Mouse (Mus musculus): ENCODE data around the gene Meis1. TPM values are rescaled to one million over a fixed set of nuclear protein-coding genes. Genes with fewer than 3 reads are reported as not detected.

Gene Meis1
- total RNA-seq, 1 experiment, result 6.2 TPM

DNA sequence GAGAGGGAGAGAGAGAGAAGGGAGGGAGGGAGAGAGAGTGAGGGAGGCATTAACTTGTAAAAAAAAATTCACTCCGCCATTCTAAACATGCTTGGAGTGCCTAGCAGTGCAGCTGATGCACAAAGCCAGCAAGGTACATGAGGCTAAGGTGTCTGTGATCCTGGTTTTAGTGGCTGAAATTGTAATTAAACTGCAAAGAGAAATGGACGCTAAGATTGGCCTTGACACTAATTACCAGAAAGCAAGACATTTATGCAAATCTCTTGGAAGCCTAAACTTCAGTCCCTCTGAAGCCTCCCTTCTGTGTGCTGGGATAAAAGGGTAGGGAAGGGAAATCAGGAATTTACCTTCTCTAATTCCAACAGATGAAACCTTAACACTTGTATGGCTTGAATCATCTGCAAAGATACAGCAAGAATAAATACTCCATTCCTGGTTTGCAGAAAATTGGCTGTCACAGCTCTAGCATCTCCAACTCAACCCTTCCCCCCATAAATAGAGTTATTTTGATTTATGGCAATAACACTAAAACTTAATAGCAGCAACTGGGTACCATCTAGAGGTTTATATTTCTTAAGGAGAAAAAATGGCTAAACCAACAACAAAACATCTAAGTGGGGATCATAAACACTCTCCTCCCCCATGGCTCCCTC is 6.2 kb downstream of the Meis1 start:
- H3K9ac ChIP-seq (ENCODE audit: insufficient read depth, low read depth, low read length, poor library complexity, severe bottlenecking), result no peak overlapping the region
- H3K9me3 ChIP-seq (ENCODE audit: control insufficient read depth, insufficient read depth, low read depth, low read length), result no peaks in the 10 kb centered on the region
- no peak for DNase-seq (ENCODE audit: low read depth, low spot score)
- no peak overlapping the region for H3K27ac ChIP-seq (ENCODE audit: insufficient read depth, low read depth, low read length, poor library complexity, severe bottlenecking)
- peaks cover 0 to 3% of the 10 kb centered on the region in 2 experiments; a peak in 1 of 4 replicates for H3K4me1 ChIP-seq (ENCODE audit: control insufficient read depth in 2 of 2, insufficient read depth in 2 of 2, low read length in 2 of 2, poor library complexity in 1 of 2)
- no peaks in the 10 kb centered on the region for H3K36me3 ChIP-seq (ENCODE audit: control insufficient read depth, insufficient read depth, low read length, poor library complexity, severe bottlenecking)
- TF ChIP-seq ZC3H11A (IDR thresholded peaks at IDR 0.05; ENCODE audit: borderline replicate concordance, low read depth, low read length) (no peak), ZNF384 (IDR thresholded peaks at IDR 0.05; ENCODE audit: low read depth, low read length) (no peak), HCFC1 (IDR thresholded peaks at IDR 0.05; ENCODE audit: borderline replicate concordance, insufficient read depth, low read length) (no peak), CHD2 (IDR thresholded peaks at IDR 0.05; ENCODE audit: low read depth, low read length) (no peak)
- H3K4me3 ChIP-seq (ENCODE audit: insufficient read depth in 1 of 2, low read depth in 1 of 2, low read length in 2 of 2, poor library complexity in 1 of 2, severe bottlenecking in 1 of 2), result no peak overlapping the region
- in situ Hi-C loops (cut with MboI; ENCODE audit: low sequenced_read_pairs in 2 of 2, unreplicated experiment in 2 of 2), result no loop called here

DNA sequence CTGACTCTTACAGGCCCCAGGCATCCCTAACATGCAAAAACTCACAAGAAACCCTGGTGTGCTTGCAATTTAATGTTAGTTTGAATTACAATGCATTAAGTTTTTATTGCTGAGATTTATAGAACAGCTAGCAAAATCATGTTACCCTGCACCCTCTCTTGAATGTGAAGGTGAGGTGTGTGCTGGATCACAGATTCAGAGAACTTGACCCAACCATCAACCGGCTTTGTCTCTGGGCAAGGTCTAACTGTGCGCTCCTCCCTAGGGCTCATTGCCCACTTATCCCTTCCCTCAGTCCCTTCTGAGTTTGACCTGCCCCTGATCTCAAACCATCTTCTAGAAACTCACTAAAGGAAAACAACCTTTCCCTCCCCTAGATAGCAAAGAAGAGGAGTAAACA is 6.8 kb downstream of the Meis1 start:
- Histone ChIP-seq H3K4me1 (ENCODE audit: control insufficient read depth in 2 of 2, insufficient read depth in 2 of 2, low read length in 2 of 2, poor library complexity in 1 of 2) (peaks cover 0 to 3% of the 10 kb centered on the region in 2 experiments; a peak in 1 of 4 replicates), H3K27ac (ENCODE audit: insufficient read depth, low read depth, low read length, poor library complexity, severe bottlenecking) (no peak overlapping the region), H3K4me3 (ENCODE audit: insufficient read depth in 1 of 2, low read depth in 1 of 2, low read length in 2 of 2, poor library complexity in 1 of 2, severe bottlenecking in 1 of 2) (no peak overlapping the region), H3K36me3 (ENCODE audit: control insufficient read depth, insufficient read depth, low read length, poor library complexity, severe bottlenecking) (no peaks in the 10 kb centered on the region), H3K9me3 (ENCODE audit: control insufficient read depth, insufficient read depth, low read depth, low read length) (no peaks in the 10 kb centered on the region), H3K9ac (ENCODE audit: insufficient read depth, low read depth, low read length, poor library complexity, severe bottlenecking) (no peak overlapping the region)
- in situ Hi-C loops (cut with MboI; ENCODE audit: low sequenced_read_pairs in 2 of 2, unreplicated experiment in 2 of 2), result no loop called here
- no peak for TF ChIP-seq HCFC1 (IDR thresholded peaks at IDR 0.05; ENCODE audit: borderline replicate concordance, insufficient read depth, low read length)
- TF ChIP-seq CHD2 (IDR thresholded peaks at IDR 0.05; ENCODE audit: low read depth, low read length), result no peak
- no peak for TF ChIP-seq MAFK (IDR thresholded peaks at IDR 0.05; ENCODE audit: insufficient read depth, low read depth, low read length)
- TF ChIP-seq ZNF384 (IDR thresholded peaks at IDR 0.05; ENCODE audit: low read depth, low read length), result no peak
- TF ChIP-seq ZC3H11A (IDR thresholded peaks at IDR 0.05; ENCODE audit: borderline replicate concordance, low read depth, low read length), result no peak
- no peak for DNase-seq (ENCODE audit: low read depth, low spot score)

GRCm38 (mm10) chr11:19011108-19011805 is 7.5 kb downstream of the Meis1 start:
- Histone ChIP-seq H3K27ac (ENCODE audit: insufficient read depth, low read depth, low read length, poor library complexity, severe bottlenecking) (no peak overlapping the region), H3K4me1 (ENCODE audit: control insufficient read depth in 2 of 2, insufficient read depth in 2 of 2, low read length in 2 of 2, poor library complexity in 1 of 2) (peaks cover 0 to 3% of the 10 kb centered on the region in 2 experiments; a peak in 1 of 4 replicates), H3K4me3 (ENCODE audit: insufficient read depth in 1 of 2, low read depth in 1 of 2, low read length in 2 of 2, poor library complexity in 1 of 2, severe bottlenecking in 1 of 2) (no peak overlapping the region), H3K9me3 (ENCODE audit: control insufficient read depth, insufficient read depth, low read depth, low read length) (no peaks in the 10 kb centered on the region), H3K36me3 (ENCODE audit: control insufficient read depth, insufficient read depth, low read length, poor library complexity, severe bottlenecking) (no peaks in the 10 kb centered on the region), H3K9ac (ENCODE audit: insufficient read depth, low read depth, low read length, poor library complexity, severe bottlenecking) (no peak overlapping the region)
- in situ Hi-C loops (cut with MboI; ENCODE audit: low sequenced_read_pairs in 2 of 2, unreplicated experiment in 2 of 2), result no loop called here
- TF ChIP-seq HCFC1 (IDR thresholded peaks at IDR 0.05; ENCODE audit: borderline replicate concordance, insufficient read depth, low read length), result no peak
- TF ChIP-seq MAFK (IDR thresholded peaks at IDR 0.05; ENCODE audit: insufficient read depth, low read depth, low read length), result no peak
- no peak for TF ChIP-seq ZNF384 (IDR thresholded peaks at IDR 0.05; ENCODE audit: low read depth, low read length)
- no peak for TF ChIP-seq ZC3H11A (IDR thresholded peaks at IDR 0.05; ENCODE audit: borderline replicate concordance, low read depth, low read length)
- TF ChIP-seq CHD2 (IDR thresholded peaks at IDR 0.05; ENCODE audit: low read depth, low read length), result no peak
- no peak for DNase-seq (ENCODE audit: low read depth, low spot score)

DNA sequence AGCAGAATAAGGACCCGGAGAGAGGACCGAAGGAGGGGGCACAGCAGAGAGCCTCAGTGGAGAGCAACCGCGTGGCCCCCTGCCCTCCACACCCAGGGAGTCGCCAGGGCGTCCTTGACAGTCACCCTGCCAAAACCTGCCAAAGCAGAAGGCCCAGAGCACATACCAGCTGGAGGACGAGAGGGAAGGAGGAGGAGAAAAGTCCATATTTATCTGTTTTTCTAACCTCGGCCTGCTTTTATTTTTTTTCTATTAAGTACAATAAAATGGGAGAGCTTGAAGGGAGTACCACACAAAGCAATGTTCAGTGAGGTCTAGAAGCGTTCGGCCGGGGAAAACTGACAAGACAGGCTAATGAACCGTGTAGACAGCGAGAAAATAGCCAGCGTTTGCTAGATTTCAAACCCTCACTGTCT is 8.4 kb downstream of the Meis1 start:
- Histone ChIP-seq H3K4me1 (ENCODE audit: control insufficient read depth in 2 of 2, insufficient read depth in 2 of 2, low read length in 2 of 2, poor library complexity in 1 of 2) (no peaks in the 10 kb centered on the region; a peak in 1 of 4 replicates), H3K36me3 (ENCODE audit: control insufficient read depth, insufficient read depth, low read length, poor library complexity, severe bottlenecking) (no peaks in the 10 kb centered on the region), H3K4me3 (ENCODE audit: insufficient read depth in 1 of 2, low read depth in 1 of 2, low read length in 2 of 2, poor library complexity in 1 of 2, severe bottlenecking in 1 of 2) (no peak overlapping the region), H3K27ac (ENCODE audit: insufficient read depth, low read depth, low read length, poor library complexity, severe bottlenecking) (no peak overlapping the region), H3K9ac (ENCODE audit: insufficient read depth, low read depth, low read length, poor library complexity, severe bottlenecking) (no peak overlapping the region), H3K9me3 (ENCODE audit: control insufficient read depth, insufficient read depth, low read depth, low read length) (no peaks in the 10 kb centered on the region)
- TF ChIP-seq CHD2 (IDR thresholded peaks at IDR 0.05; ENCODE audit: low read depth, low read length) (no peak), MAFK (IDR thresholded peaks at IDR 0.05; ENCODE audit: insufficient read depth, low read depth, low read length) (no peak), ZC3H11A (IDR thresholded peaks at IDR 0.05; ENCODE audit: borderline replicate concordance, low read depth, low read length) (no peak), HCFC1 (IDR thresholded peaks at IDR 0.05; ENCODE audit: borderline replicate concordance, insufficient read depth, low read length) (no peak), ZNF384 (IDR thresholded peaks at IDR 0.05; ENCODE audit: low read depth, low read length) (no peak)
- in situ Hi-C loops (cut with MboI; ENCODE audit: low sequenced_read_pairs in 2 of 2, unreplicated experiment in 2 of 2), result no loop called here
- no peak for DNase-seq (ENCODE audit: low read depth, low spot score)

All from ES-E14 (cell line).